Mouse (Mus musculus): ENCODE data around the gene Retreg1. TPM values are rescaled to one million over a fixed set of nuclear protein-coding genes. Genes with fewer than 3 reads are reported as not detected.

Retreg1 gene
- total and polyA plus RNA-seq, 3 experiments: 17.5 to 28.7 (median 19.0) TPM

GRCm38 (mm10) chr15:25880192-25880591 lies 37.2 kb downstream of the Retreg1 start:
- no peaks in the 10 kb centered on the region for H3K9me3 ChIP-seq (replicated peaks; ENCODE audit: low read length)
- H3K79me2 ChIP-seq (replicated peaks; ENCODE audit: control insufficient read depth, extremely low read depth, insufficient read depth, poor library complexity, severe bottlenecking): no peaks in the 10 kb centered on the region
- no peak overlapping the region for H3K4me2 ChIP-seq (ENCODE audit: insufficient read depth, low read depth, poor library complexity, severe bottlenecking)
- dilution Hi-C loops (cut with MboI; ENCODE audit: extremely low pct_ligation_motif_present, extremely low pct_unique_long_range_greater_than_20kb, low sequenced_read_pairs): no loop called here
- peak overlapping the region in 1 of 3 experiments; percentile 15 for H3K4me3 ChIP-seq (replicated peaks in 1 of 3; ENCODE audit: low read depth in 2 of 3, low read length in 2 of 3, poor library complexity in 1 of 3)
- no peak overlapping the region for H3K27ac ChIP-seq (ENCODE audit: insufficient read depth, low read depth)
- TF ChIP-seq HCFC1 (IDR thresholded peaks at IDR 0.05; ENCODE audit: low read depth, low read length): no peak
- no peak for TF ChIP-seq CHD2 (IDR thresholded peaks at IDR 0.05; ENCODE audit: low read length)
- no peak for TF ChIP-seq CHD1 (IDR thresholded peaks at IDR 0.05; ENCODE audit: low read depth, low read length)
- TF ChIP-seq ZKSCAN1 (IDR thresholded peaks at IDR 0.05; ENCODE audit: borderline replicate concordance, low read depth, low read length): no peak
- no peak for TF ChIP-seq TBP (conservative IDR thresholded peaks at IDR 0.05; ENCODE audit: low read depth, low read length)
- no peak for TF ChIP-seq NRF1 (IDR thresholded peaks at IDR 0.05; ENCODE audit: low read depth, low read length)
- TF ChIP-seq POLR2A (IDR thresholded peaks at IDR 0.05; ENCODE audit: low read depth, low read length): no peak
- no peak for TF ChIP-seq ZNF384 (IDR thresholded peaks at IDR 0.05; ENCODE audit: low read depth, low read length)
- TF ChIP-seq USF1 (IDR thresholded peaks at IDR 0.05; ENCODE audit: low read depth, low read length): no peak
- TF ChIP-seq JUN (IDR thresholded peaks at IDR 0.05; ENCODE audit: insufficient read depth, low read depth, low read length): no peak
- TF ChIP-seq POLR2AphosphoS2 (IDR thresholded peaks at IDR 0.05; ENCODE audit: low read depth, low read length): no peak
- no peak for TF ChIP-seq SMC3 (IDR thresholded peaks at IDR 0.05; ENCODE audit: low read depth, low read length)
- TF ChIP-seq KAT2A (IDR thresholded peaks at IDR 0.05; ENCODE audit: insufficient replicate concordance, low read length): no peak
- no peak for TF ChIP-seq CTCF (conservative IDR thresholded peaks at IDR 0.05 in 1 of 2, IDR thresholded peaks at IDR 0.05 in 1 of 2; ENCODE audit: low read depth in 2 of 2, low read length in 2 of 2)
- no peak for TF ChIP-seq MAFK (IDR thresholded peaks at IDR 0.05; ENCODE audit: insufficient replicate concordance, low read length)
- no peak for TF ChIP-seq GABPA (IDR thresholded peaks at IDR 0.05; ENCODE audit: insufficient replicate concordance, low read depth, low read length)
- TF ChIP-seq MEF2A (IDR thresholded peaks at IDR 0.05; ENCODE audit: borderline replicate concordance, low read depth, low read length): no peak
- no peak for TF ChIP-seq MYC (IDR thresholded peaks at IDR 0.05; ENCODE audit: low read depth, low read length)
- TF ChIP-seq ETS1 (conservative IDR thresholded peaks at IDR 0.05; ENCODE audit: low read depth, low read length): no peak
- peaks cover 0 to 2% of the 10 kb centered on the region in 2 experiments for H3K36me3 ChIP-seq (replicated peaks in 1 of 2; ENCODE audit: control insufficient read depth in 1 of 2, insufficient read depth in 1 of 2, low read length in 1 of 2)
- no peak for DNase-seq (ENCODE audit: extremely low read depth)
- H3K27me3 ChIP-seq (replicated peaks): no peaks in the 10 kb centered on the region
- H3K4me1 ChIP-seq (ENCODE audit: control insufficient read depth in 1 of 2, insufficient read depth in 2 of 2): peaks cover 20 to 21% of the 10 kb centered on the region in 2 experiments
- H3K9ac ChIP-seq (ENCODE audit: insufficient read depth, low read depth): no peak overlapping the region
- in situ Hi-C loops (cut with MboI; ENCODE audit: low pct_ligation_motif_present, low pct_unique_long_range_greater_than_20kb, low sequenced_read_pairs): no loop called here

GRCm38 (mm10) chr15:25882002-25882401 lies 39.0 kb downstream of the Retreg1 start:
- Histone ChIP-seq H3K4me1 (ENCODE audit: control insufficient read depth in 1 of 2, insufficient read depth in 2 of 2) (peaks cover 21% of the 10 kb centered on the region in 2 experiments), H3K9ac (ENCODE audit: insufficient read depth, low read depth) (no peak overlapping the region), H3K27ac (ENCODE audit: insufficient read depth, low read depth) (no peak overlapping the region), H3K79me2 (replicated peaks; ENCODE audit: control insufficient read depth, extremely low read depth, insufficient read depth, poor library complexity, severe bottlenecking) (no peaks in the 10 kb centered on the region), H3K36me3 (replicated peaks in 1 of 2; ENCODE audit: control insufficient read depth in 1 of 2, insufficient read depth in 1 of 2, low read length in 1 of 2) (no peaks in the 10 kb centered on the region), H3K27me3 (replicated peaks) (no peaks in the 10 kb centered on the region), H3K4me2 (ENCODE audit: insufficient read depth, low read depth, poor library complexity, severe bottlenecking) (no peak overlapping the region), H3K9me3 (replicated peaks; ENCODE audit: low read length) (no peaks in the 10 kb centered on the region), H3K4me3 (replicated peaks in 1 of 3; ENCODE audit: low read depth in 2 of 3, low read length in 2 of 3, poor library complexity in 1 of 3) (no peak overlapping the region)
- in situ Hi-C loops (cut with MboI; ENCODE audit: low pct_ligation_motif_present, low pct_unique_long_range_greater_than_20kb, low sequenced_read_pairs) (no loop called here), dilution Hi-C loops (cut with MboI; ENCODE audit: extremely low pct_ligation_motif_present, extremely low pct_unique_long_range_greater_than_20kb, low sequenced_read_pairs) (no loop called here)
- DNase-seq (ENCODE audit: extremely low read depth): no peak
- TF ChIP-seq MXI1 (IDR thresholded peaks at IDR 0.05; ENCODE audit: low read depth, low read length): no peak
- no peak for TF ChIP-seq E2F4 (IDR thresholded peaks at IDR 0.05; ENCODE audit: insufficient replicate concordance, low read depth, low read length)
- TF ChIP-seq RAD21 (IDR thresholded peaks at IDR 0.05; ENCODE audit: low read depth, low read length): no peak
- no peak for TF ChIP-seq ZMIZ1 (IDR thresholded peaks at IDR 0.05; ENCODE audit: low read depth, low read length)
- TF ChIP-seq ELF1 (IDR thresholded peaks at IDR 0.05; ENCODE audit: low read depth, low read length): no peak
- no peak for TF ChIP-seq CHD1 (IDR thresholded peaks at IDR 0.05; ENCODE audit: low read depth, low read length)
- TF ChIP-seq BHLHE40 (IDR thresholded peaks at IDR 0.05; ENCODE audit: low read depth, low read length): no peak
- TF ChIP-seq USF2 (conservative IDR thresholded peaks at IDR 0.05; ENCODE audit: low read depth, low read length): no peak
- TF ChIP-seq UBTF (IDR thresholded peaks at IDR 0.05; ENCODE audit: low read depth, low read length): no peak
- no peak for TF ChIP-seq POLR2A (IDR thresholded peaks at IDR 0.05; ENCODE audit: low read depth, low read length)
- TF ChIP-seq NRF1 (IDR thresholded peaks at IDR 0.05; ENCODE audit: low read depth, low read length): no peak
- no peak for TF ChIP-seq NELFE (IDR thresholded peaks at IDR 0.05; ENCODE audit: low read depth, low read length)
